Mouse (Mus musculus) limb, embryonic 14.5 days (tissue): ENCODE results near the gene D030056L22Rik. TPM values are rescaled to one million over a fixed set of nuclear protein-coding genes. Genes with fewer than 3 reads are reported as not detected.
A peak's percentile ranks its signal among the peaks of the same experiment; 100 is the strongest.

ENCODE experiments used
- ATAC-seq: fragments of 200-750 bp; cut with Nextera tagmentation; 2 replicates; pipeline ENCODE4 v1.8.0; 2017; ENCODE audit warnings: low read depth, moderate number of reproducible peaks, moderate TSS enrichment; ENCODE audit not compliant: low FRiP score
- DNase-seq: peaks from one replicate; pipeline ENCODE4 v3.0.0-alpha.2; 2015; ENCODE audit warnings: low spot score
- H3K27ac ChIP-seq: fragments of 300-500 bp; sonication (generic); replicated peaks from 2 replicates; pipeline ENCODE4 v1.5.1; 2014; ENCODE audit warnings: low read depth, mild to moderate bottlenecking, low read length, moderate library complexity, mixed read lengths
- H3K27me3 ChIP-seq: fragments of 300-500 bp; sonication (generic); 2 replicates; pipeline ENCODE4 v1.6.1; 2014; ENCODE audit warnings: low read length, mixed read lengths; ENCODE audit not compliant: control insufficient read depth, insufficient read depth
- H3K36me3 ChIP-seq: fragments of 300-500 bp; sonication (generic); 2 replicates; pipeline ENCODE4 v1.6.1; 2014; ENCODE audit warnings: mild to moderate bottlenecking, low read length, moderate library complexity, mixed read lengths; ENCODE audit not compliant: control insufficient read depth, insufficient read depth
- H3K4me1 ChIP-seq: fragments of 300-500 bp; sonication (generic); 2 replicates; pipeline ENCODE4 v1.6.1; 2014; ENCODE audit warnings: antibody characterized with exemption, low read length, mixed read lengths; ENCODE audit not compliant: control insufficient read depth, insufficient read depth
- H3K4me2 ChIP-seq: fragments of 300-500 bp; sonication (generic); replicated peaks from 2 replicates; pipeline ENCODE4 v1.6.1; 2014; ENCODE audit warnings: low read depth, mild to moderate bottlenecking, low read length, moderate library complexity; ENCODE audit not compliant: severe bottlenecking
- H3K4me3 ChIP-seq: fragments of 300-500 bp; sonication (generic); replicated peaks from 2 replicates; pipeline ENCODE4 v1.5.1; 2014; ENCODE audit warnings: low read length
- H3K9ac ChIP-seq: fragments of 300-500 bp; sonication (generic); 2 replicates; pipeline ENCODE4 v1.6.1; 2014; ENCODE audit warnings: mild to moderate bottlenecking, low read depth, low read length, moderate library complexity; ENCODE audit not compliant: severe bottlenecking
- H3K9me3 ChIP-seq: fragments of 300-500 bp; sonication (generic); 2 replicates; pipeline ENCODE4 v1.6.1; 2016; ENCODE audit warnings: low read length; ENCODE audit not compliant: control insufficient read depth
- POLR2A ChIP-seq: fragments of 200-500 bp; IDR thresholded peaks from 2 replicates; pipeline ENCODE4 v1.8.0; 2012; ENCODE audit warnings: inconsistent platforms, mild to moderate bottlenecking, moderate library complexity, borderline replicate concordance; ENCODE audit not compliant: insufficient read depth, insufficient read length; ENCODE audit errors: extremely low read depth
- WGBS: fragments of 180-500 bp; shearing (Covaris S2); extraction: QIAGEN DNeasy Blood & Tissue Kit; methylation state at CpG from one replicate; pipeline ENCODE4 v1.1.7; 2014; 5-methylcytosine and 5-hydroxymethylcytosine counted together
- polyA plus RNA-seq, 2 experiments: library from polyadenylated mRNA; depleted of rRNA in 1 of 2; stranded (reverse) in 1 of 2; unstranded in 1 of 2; fragments of >200 nt; fragmentation: Nextera tagmentation in 1 of 2; extraction: Ambion mirVana in 1 of 2; gene quantifications; 2 replicates each; pipeline versions ENCODE4 v1.2.1 to v1.2.3; 2012 to 2014

D030056L22Rik gene
- polyA plus RNA-seq, 2 experiments: 24.8 to 26.7 TPM

- Histone ChIP-seq H3K9ac (no peak overlapping the region), H3K4me2 (no peak overlapping the region), H3K36me3 (no peaks in the 10 kb centered on the region), H3K9me3 (no peaks in the 10 kb centered on the region), H3K4me3 (no peak overlapping the region), H3K27ac (no peak overlapping the region), H3K27me3 (0 out of 2 replicates have a peak, but pooled peaks cover 5% of the 10 kb centered on the region), H3K4me1 (0 out of 2 replicates have a peak, but pooled peaks cover 4% of the 10 kb centered on the region)
- 86% methylated on average over 4 of the region's 4 CpGs for WGBS
- no peak for ATAC-seq
- no peak for DNase-seq
- TF ChIP-seq POLR2A: no peak
Observed at GRCm38 (mm10) chr19:18747379-18747778, 34.4 kb downstream of the D030056L22Rik start.

GRCm38 (mm10) chr19:18749598-18750339 lies 36.8 kb downstream of the D030056L22Rik start, which contains the start of gene Trpm6:
Trpm6 (plus strand) TSS chr19:18749983.
- Histone ChIP-seq H3K4me2 (peak within 1 kb of the TSS; percentile 81), H3K9me3 (no peaks in the 10 kb centered on the region), H3K27ac (no peak within 1 kb of the TSS), H3K4me3 (peak within 1 kb of the TSS; percentile 41), H3K36me3 (no peaks in the 10 kb centered on the region), H3K27me3 (0 out of 2 replicates have a peak, but pooled peaks cover 5% of the 10 kb centered on the region), H3K9ac (peak within 1 kb of the TSS; percentile 51), H3K4me1 (0 out of 2 replicates have a peak, but pooled peaks cover 4% of the 10 kb centered on the region)
- 5% methylated on average over 41 of the region's 41 CpGs for WGBS
- ATAC-seq (no peak), DNase-seq (peak; percentile 7)
- no peak for TF ChIP-seq POLR2A

GRCm38 (mm10) chr19:18757191-18757590 lies 44.2 kb downstream of the D030056L22Rik start:
- no peak for TF ChIP-seq POLR2A
- DNase-seq: no peak
- ATAC-seq: no peak
- H3K4me2 ChIP-seq: no peak overlapping the region
- H3K4me1 ChIP-seq: no peaks in the 10 kb centered on the region
- no peak overlapping the region for H3K27ac ChIP-seq
- no peak overlapping the region for H3K4me3 ChIP-seq
- H3K36me3 ChIP-seq: no peaks in the 10 kb centered on the region
- no peak overlapping the region for H3K9ac ChIP-seq
- no peaks in the 10 kb centered on the region for H3K9me3 ChIP-seq
- H3K27me3 ChIP-seq: no peaks in the 10 kb centered on the region

GRCm38 (mm10) chr19:18757706-18758105 lies 44.7 kb downstream of the D030056L22Rik start:
- no peak overlapping the region for H3K27ac ChIP-seq
- no peak for ATAC-seq
- no peaks in the 10 kb centered on the region for H3K27me3 ChIP-seq
- no peaks in the 10 kb centered on the region for H3K4me1 ChIP-seq
- no peak overlapping the region for H3K4me2 ChIP-seq
- H3K9ac ChIP-seq: no peak overlapping the region
- TF ChIP-seq POLR2A: no peak
- no peaks in the 10 kb centered on the region for H3K9me3 ChIP-seq
- no peak for DNase-seq
- WGBS: 78% methylated on average over 4 of the region's 4 CpGs
- H3K4me3 ChIP-seq: no peak overlapping the region
- no peaks in the 10 kb centered on the region for H3K36me3 ChIP-seq

GRCm38 (mm10) chr19:18758269-18758668 lies 45.3 kb downstream of the D030056L22Rik start:
- no peaks in the 10 kb centered on the region for H3K4me1 ChIP-seq
- no peaks in the 10 kb centered on the region for H3K27me3 ChIP-seq
- H3K27ac ChIP-seq: no peak overlapping the region
- TF ChIP-seq POLR2A: no peak
- no peak for DNase-seq
- WGBS: 39% methylated on average over 6 of the region's 6 CpGs
- H3K36me3 ChIP-seq: no peaks in the 10 kb centered on the region
- H3K4me2 ChIP-seq: no peak overlapping the region
- H3K9ac ChIP-seq: no peak overlapping the region
- H3K9me3 ChIP-seq: no peaks in the 10 kb centered on the region
- no peak for ATAC-seq
- no peak overlapping the region for H3K4me3 ChIP-seq
